Mouse (Mus musculus): ENCODE data around the gene Vkorc1l1. TPM values are rescaled to one million over a fixed set of nuclear protein-coding genes. Genes with fewer than 3 reads are reported as not detected.

The Vkorc1l1 gene
- polyA plus RNA-seq (2014; fragmentation: Nextera tagmentation; extraction: Ambion mirVana) = 22.7 and 23.4 TPM in 2 replicates

GRCm38 (mm10) chr5:129941495-129942045 is at the start of gene Vkorc1l1:
Vkorc1l1 (plus strand) TSS chr5:129941970.
- DNase-seq = peak; percentile 99
- TF ChIP-seq CTCF (IDR thresholded peaks at IDR 0.05; ENCODE audit: low read depth) = no peak
- peak within 1 kb of the TSS; percentile 82 for H3K4me2 ChIP-seq
- peak within 1 kb of the TSS; percentile 81 for H3K9ac ChIP-seq
- H3K4me1 ChIP-seq (ENCODE audit: insufficient read depth) = no peaks in the 10 kb centered on the region
- peak; percentile 98 for ATAC-seq (ENCODE audit: insufficient read depth)
- H3K36me3 ChIP-seq (ENCODE audit: insufficient read depth) = peaks cover 4% of the 10 kb centered on the region; the same call in 1 of the 2 replicates
- H3K4me3 ChIP-seq (ENCODE audit: low read depth, low read length) = peak within 1 kb of the TSS; percentile 89
- no peaks in the 10 kb centered on the region for H3K27me3 ChIP-seq (ENCODE audit: insufficient read depth, low read length)
- H3K9me3 ChIP-seq (ENCODE audit: low read depth, low read length) = no peaks in the 10 kb centered on the region
- peak within 1 kb of the TSS; percentile 54; the same call in 1 of the 2 replicates for H3K27ac ChIP-seq (ENCODE audit: low read depth)
- WGBS = 1% methylated on average over 59 of the region's 59 CpGs

GRCm38 (mm10) chr5:129895198-129896088 is 46.3 kb upstream of the Vkorc1l1 start, which contains the start of gene Zbed5:
Zbed5 (plus strand) TSS chr5:129895723.
- Histone ChIP-seq H3K36me3 (ENCODE audit: insufficient read depth) (no peaks in the 10 kb centered on the region), H3K4me1 (ENCODE audit: insufficient read depth) (no peaks in the 10 kb centered on the region), H3K9ac (peak within 1 kb of the TSS; percentile 58), H3K9me3 (ENCODE audit: low read depth, low read length) (no peaks in the 10 kb centered on the region), H3K4me3 (ENCODE audit: low read depth, low read length) (peak within 1 kb of the TSS; percentile 67), H3K4me2 (peak within 1 kb of the TSS; percentile 77), H3K27ac (ENCODE audit: low read depth) (no peak within 1 kb of the TSS), H3K27me3 (ENCODE audit: insufficient read depth, low read length) (no peaks in the 10 kb centered on the region)
- no peak for TF ChIP-seq CTCF (IDR thresholded peaks at IDR 0.05; ENCODE audit: low read depth)
- ATAC-seq (ENCODE audit: insufficient read depth) = peak; percentile 100
- WGBS = 2% methylated on average over 44 of the region's 44 CpGs
- peak; percentile 97 for DNase-seq

GRCm38 (mm10) chr5:129898449-129898848 is 43.3 kb upstream of the Vkorc1l1 start, which contains the start of gene Phkg1:
Phkg1 (minus strand) TSS chr5:129898549.
- H3K4me2 ChIP-seq = no peak within 1 kb of the TSS
- 98% methylated on average over 1 of the region's 1 CpGs for WGBS
- H3K36me3 ChIP-seq (ENCODE audit: insufficient read depth) = peaks cover 8% of the 10 kb centered on the region
- TF ChIP-seq CTCF (IDR thresholded peaks at IDR 0.05; ENCODE audit: low read depth) = no peak
- H3K27me3 ChIP-seq (ENCODE audit: insufficient read depth, low read length) = no peaks in the 10 kb centered on the region
- H3K27ac ChIP-seq (ENCODE audit: low read depth) = no peak within 1 kb of the TSS
- H3K4me1 ChIP-seq (ENCODE audit: insufficient read depth) = no peaks in the 10 kb centered on the region
- H3K4me3 ChIP-seq (ENCODE audit: low read depth, low read length) = no peak within 1 kb of the TSS
- DNase-seq (no peak), ATAC-seq (ENCODE audit: insufficient read depth) (no peak)
- no peak within 1 kb of the TSS for H3K9ac ChIP-seq
- H3K9me3 ChIP-seq (ENCODE audit: low read depth, low read length) = no peaks in the 10 kb centered on the region

- H3K4me3 ChIP-seq (ENCODE audit: low read depth, low read length) = peak overlapping the region; percentile 54
- no peaks in the 10 kb centered on the region for H3K36me3 ChIP-seq (ENCODE audit: insufficient read depth)
- H3K4me2 ChIP-seq = peak overlapping the region; percentile 81
- no peak for TF ChIP-seq CTCF (IDR thresholded peaks at IDR 0.05; ENCODE audit: low read depth)
- H3K9ac ChIP-seq = peak overlapping the region; percentile 57
- DNase-seq (peak; percentile 8), ATAC-seq (ENCODE audit: insufficient read depth) (no peak)
- H3K27me3 ChIP-seq (ENCODE audit: insufficient read depth, low read length) = no peaks in the 10 kb centered on the region
- no peaks in the 10 kb centered on the region for H3K9me3 ChIP-seq (ENCODE audit: low read depth, low read length)
- 32% methylated on average over 4 of the region's 4 CpGs for WGBS
- peak overlapping the region; percentile 58; the same call in 1 of the 2 replicates for H3K27ac ChIP-seq (ENCODE audit: low read depth)
- H3K4me1 ChIP-seq (ENCODE audit: insufficient read depth) = no peaks in the 10 kb centered on the region
These were observed 34.0 kb upstream of the Vkorc1l1 start for GRCm38 (mm10) chr5:129907775-129908174.

GRCm38 (mm10) chr5:129908242-129908965 is 33.4 kb upstream of the Vkorc1l1 start, which contains the start of gene Nupr1l:
Nupr1l (plus strand) TSS chr5:129908540.
- peak; percentile 98 for DNase-seq
- peak; percentile 99 for ATAC-seq (ENCODE audit: insufficient read depth)
- no peaks in the 10 kb centered on the region for H3K36me3 ChIP-seq (ENCODE audit: insufficient read depth)
- H3K27ac ChIP-seq (ENCODE audit: low read depth) = peak within 1 kb of the TSS; percentile 88
- TF ChIP-seq CTCF (IDR thresholded peaks at IDR 0.05; ENCODE audit: low read depth) = no peak; the same call in 1 of the 2 replicates
- no peaks in the 10 kb centered on the region for H3K9me3 ChIP-seq (ENCODE audit: low read depth, low read length)
- H3K4me3 ChIP-seq (ENCODE audit: low read depth, low read length) = peak within 1 kb of the TSS; percentile 54
- no peaks in the 10 kb centered on the region for H3K27me3 ChIP-seq (ENCODE audit: insufficient read depth, low read length)
- H3K9ac ChIP-seq = peak within 1 kb of the TSS; percentile 57
- peak within 1 kb of the TSS; percentile 81 for H3K4me2 ChIP-seq
- under 1% methylated on average over 63 of the region's 63 CpGs for WGBS
- H3K4me1 ChIP-seq (ENCODE audit: insufficient read depth) = no peaks in the 10 kb centered on the region

GRCm38 (mm10) chr5:129909147-129909546 is 32.6 kb upstream of the Vkorc1l1 start:
- Histone ChIP-seq H3K9me3 (ENCODE audit: low read depth, low read length) (no peaks in the 10 kb centered on the region), H3K4me3 (ENCODE audit: low read depth, low read length) (peak overlapping the region; percentile 54), H3K4me2 (peak overlapping the region; percentile 81), H3K36me3 (ENCODE audit: insufficient read depth) (no peaks in the 10 kb centered on the region), H3K9ac (peak overlapping the region; percentile 57), H3K27me3 (ENCODE audit: insufficient read depth, low read length) (no peaks in the 10 kb centered on the region), H3K4me1 (ENCODE audit: insufficient read depth) (no peaks in the 10 kb centered on the region), H3K27ac (ENCODE audit: low read depth) (no peak overlapping the region)
- no peak for ATAC-seq (ENCODE audit: insufficient read depth)
- WGBS = 65% methylated on average over 9 of the region's 9 CpGs
- DNase-seq = no peak
- no peak for TF ChIP-seq CTCF (IDR thresholded peaks at IDR 0.05; ENCODE audit: low read depth)
